Mouse (Mus musculus) CH12.LX (cell line): ENCODE measurements around the gene Mpc2.

Experiments
- CHD2 ChIP-seq: IDR thresholded peaks from 2 replicates; pipeline ENCODE4 v1.6.1; 2011; ENCODE audit warnings: low read length, improper control_type of control experiment
- CTCF ChIP-seq, 2 experiments: IDR thresholded peaks in 1 of 2; conservative IDR thresholded peaks in 1 of 2; 2 replicates each; pipeline ENCODE4 v1.5.1; 2011 to 2012; ENCODE audit warnings: low read depth in 2 of 2, low read length in 2 of 2, improper control_type of control experiment in 1 of 2, inconsistent platforms in 1 of 2, mild to moderate bottlenecking in 1 of 2, moderate library complexity in 1 of 2
- EP300 ChIP-seq: IDR thresholded peaks from 2 replicates; pipeline ENCODE4 v1.6.1; 2011; ENCODE audit warnings: low read length, improper control_type of control experiment
- MEF2A ChIP-seq: IDR thresholded peaks from 2 replicates; pipeline ENCODE4 v1.6.1; 2014; ENCODE audit warnings: low read depth, mild to moderate bottlenecking, inconsistent platforms, low read length, improper control_type of control experiment, borderline replicate concordance
- NRF1 ChIP-seq: IDR thresholded peaks from 2 replicates; pipeline ENCODE4 v1.6.1; 2014; ENCODE audit warnings: low read depth, mild to moderate bottlenecking, inconsistent platforms, low read length, improper control_type of control experiment, moderate library complexity
- UBTF ChIP-seq: IDR thresholded peaks from 2 replicates; pipeline ENCODE4 v1.6.1; 2012; ENCODE audit warnings: low read depth, mild to moderate bottlenecking, inconsistent platforms, low read length, improper control_type of control experiment, moderate library complexity

DNA sequence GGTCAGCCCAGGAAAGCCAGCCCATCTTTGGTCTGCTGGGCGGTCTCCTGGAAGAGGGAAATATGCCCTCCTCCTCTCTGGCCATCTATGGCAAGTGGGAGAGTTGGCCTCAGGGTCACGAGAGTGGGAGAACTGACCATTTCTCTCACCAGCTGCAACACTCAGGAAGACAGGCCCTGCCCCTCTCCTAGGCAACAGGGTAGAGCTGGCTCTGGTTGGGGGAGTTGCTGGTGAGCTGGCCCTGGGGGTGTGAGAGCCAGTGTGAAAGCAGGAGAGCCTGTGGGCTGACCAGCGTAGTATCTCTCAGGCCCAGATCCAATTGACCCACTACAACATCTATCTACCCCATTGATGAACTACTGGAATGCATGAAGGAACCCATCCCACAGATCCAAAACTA lies 18.7 kb upstream of the Mpc2 start:
- TF ChIP-seq UBTF (no peak), NRF1 (no peak), CTCF (conservative IDR thresholded peaks at IDR 0.05 in 1 of 2, IDR thresholded peaks at IDR 0.05 in 1 of 2; ENCODE audit: low read depth in 2 of 2, low read length in 2 of 2) (no peak), EP300 (no peak), CHD2 (no peak), MEF2A (no peak)
